Mouse (Mus musculus): ENCODE measurements around the gene Cadm4. TPM values are rescaled to one million over a fixed set of nuclear protein-coding genes. Genes with fewer than 3 reads are reported as not detected.

The Cadm4 gene
- polyA plus RNA-seq, 1 experiment from 2014 or later, result 28.3 TPM

GRCm38 (mm10) chr7:24462388-24463319, 19.2 kb upstream of the Cadm4 start, which contains the start of gene Plaur:
Gene Plaur (plus strand): TSS chr7:24462484.
- Histone ChIP-seq H3K9me3 (ENCODE audit: control insufficient read depth, low read length) (no peaks in the 10 kb centered on the region), H3K4me2 (replicated peaks) (peak within 1 kb of the TSS; percentile 29), H3K27ac (no peak within 1 kb of the TSS), H3K27me3 (ENCODE audit: control insufficient read depth, insufficient read depth, low read length) (no peaks in the 10 kb centered on the region; the same call in 1 of the 2 replicates), H3K4me3 (replicated peaks; ENCODE audit: low read length) (no peak within 1 kb of the TSS), H3K9ac (no peak within 1 kb of the TSS), H3K36me3 (replicated peaks; ENCODE audit: control insufficient read depth, insufficient read depth) (no peaks in the 10 kb centered on the region), H3K4me1 (replicated peaks; ENCODE audit: control insufficient read depth, insufficient read depth, low read length) (peaks cover 5% of the 10 kb centered on the region; the same call in 1 of the 2 replicates)
- 5% methylated on average over 27 of the region's 27 CpGs for WGBS
- DNase-seq (ENCODE audit: low spot score) (peak; percentile 33), ATAC-seq (ENCODE audit: low FRiP score) (peak; percentile 11; the same call in 1 of the 2 replicates)

GRCm38 (mm10) chr7:24466835-24467234, 15.0 kb upstream of the Cadm4 start:
- no peaks in the 10 kb centered on the region for H3K36me3 ChIP-seq (replicated peaks; ENCODE audit: control insufficient read depth, insufficient read depth)
- H3K4me2 ChIP-seq (replicated peaks), result no peak overlapping the region
- ATAC-seq (ENCODE audit: low FRiP score) (no peak), DNase-seq (ENCODE audit: low spot score) (no peak)
- H3K27ac ChIP-seq, result no peak overlapping the region
- no peaks in the 10 kb centered on the region for H3K9me3 ChIP-seq (ENCODE audit: control insufficient read depth, low read length)
- H3K4me3 ChIP-seq (replicated peaks; ENCODE audit: low read length), result no peak overlapping the region
- H3K9ac ChIP-seq, result no peak overlapping the region
- H3K4me1 ChIP-seq (replicated peaks; ENCODE audit: control insufficient read depth, insufficient read depth, low read length), result peaks cover 5% of the 10 kb centered on the region; the same call in 1 of the 2 replicates
- H3K27me3 ChIP-seq (ENCODE audit: control insufficient read depth, insufficient read depth, low read length), result no peaks in the 10 kb centered on the region; the same call in 1 of the 2 replicates
- WGBS, result 93% methylated on average over 6 of the region's 6 CpGs

GRCm38 (mm10) chr7:24467886-24468285, 13.9 kb upstream of the Cadm4 start:
- ATAC-seq (ENCODE audit: low FRiP score) (no peak), DNase-seq (ENCODE audit: low spot score) (no peak)
- WGBS, result 84% methylated on average over 5 of the region's 5 CpGs

GRCm38 (mm10) chr7:24469126-24469525, 12.7 kb upstream of the Cadm4 start:
- Histone ChIP-seq H3K27ac (no peak overlapping the region), H3K4me2 (replicated peaks) (no peak overlapping the region), H3K4me1 (replicated peaks; ENCODE audit: control insufficient read depth, insufficient read depth, low read length) (no peaks in the 10 kb centered on the region), H3K4me3 (replicated peaks; ENCODE audit: low read length) (no peak overlapping the region), H3K9me3 (ENCODE audit: control insufficient read depth, low read length) (no peaks in the 10 kb centered on the region), H3K9ac (no peak overlapping the region), H3K27me3 (ENCODE audit: control insufficient read depth, insufficient read depth, low read length) (no peaks in the 10 kb centered on the region), H3K36me3 (replicated peaks; ENCODE audit: control insufficient read depth, insufficient read depth) (no peaks in the 10 kb centered on the region)
- DNase-seq (ENCODE audit: low spot score) (no peak), ATAC-seq (ENCODE audit: low FRiP score) (no peak)
- 87% methylated on average over 3 of the region's 3 CpGs for WGBS

More at GRCm38 (mm10) chr7:24467886-24468285, 13.9 kb upstream of the Cadm4 start:
- Histone ChIP-seq H3K9ac (no peak overlapping the region), H3K9me3 (ENCODE audit: control insufficient read depth, low read length) (no peaks in the 10 kb centered on the region), H3K27me3 (ENCODE audit: control insufficient read depth, insufficient read depth, low read length) (no peaks in the 10 kb centered on the region), H3K4me2 (replicated peaks) (no peak overlapping the region), H3K36me3 (replicated peaks; ENCODE audit: control insufficient read depth, insufficient read depth) (no peaks in the 10 kb centered on the region), H3K27ac (no peak overlapping the region), H3K4me1 (replicated peaks; ENCODE audit: control insufficient read depth, insufficient read depth, low read length) (no peaks in the 10 kb centered on the region), H3K4me3 (replicated peaks; ENCODE audit: low read length) (no peak overlapping the region)

GRCm38 (mm10) chr7:24470356-24470755, 11.5 kb upstream of the Cadm4 start:
- no peak overlapping the region for H3K4me3 ChIP-seq (replicated peaks; ENCODE audit: low read length)
- no peaks in the 10 kb centered on the region for H3K36me3 ChIP-seq (replicated peaks; ENCODE audit: control insufficient read depth, insufficient read depth)
- no peak overlapping the region for H3K9ac ChIP-seq
- DNase-seq (ENCODE audit: low spot score), result no peak
- no peak for ATAC-seq (ENCODE audit: low FRiP score)
- no peak overlapping the region for H3K4me2 ChIP-seq (replicated peaks)
- H3K27me3 ChIP-seq (ENCODE audit: control insufficient read depth, insufficient read depth, low read length), result no peaks in the 10 kb centered on the region
- H3K9me3 ChIP-seq (ENCODE audit: control insufficient read depth, low read length), result no peaks in the 10 kb centered on the region
- no peak overlapping the region for H3K27ac ChIP-seq
- H3K4me1 ChIP-seq (replicated peaks; ENCODE audit: control insufficient read depth, insufficient read depth, low read length), result no peaks in the 10 kb centered on the region
- WGBS, result 96% methylated on average over 7 of the region's 7 CpGs

GRCm38 (mm10) chr7:24472442-24472841, 9.4 kb upstream of the Cadm4 start:
- no peak for DNase-seq (ENCODE audit: low spot score)
- no peak overlapping the region for H3K27ac ChIP-seq
- no peak overlapping the region for H3K4me2 ChIP-seq (replicated peaks)
- no peak overlapping the region for H3K9ac ChIP-seq
- H3K4me3 ChIP-seq (replicated peaks; ENCODE audit: low read length), result no peak overlapping the region
- WGBS, result 71% methylated on average over 6 of the region's 6 CpGs
- H3K9me3 ChIP-seq (ENCODE audit: control insufficient read depth, low read length), result no peaks in the 10 kb centered on the region
- ATAC-seq (ENCODE audit: low FRiP score), result no peak
- H3K4me1 ChIP-seq (replicated peaks; ENCODE audit: control insufficient read depth, insufficient read depth, low read length), result no peaks in the 10 kb centered on the region
- H3K27me3 ChIP-seq (ENCODE audit: control insufficient read depth, insufficient read depth, low read length), result no peaks in the 10 kb centered on the region
- H3K36me3 ChIP-seq (replicated peaks; ENCODE audit: control insufficient read depth, insufficient read depth), result no peaks in the 10 kb centered on the region

GRCm38 (mm10) chr7:24472937-24473336, 8.9 kb upstream of the Cadm4 start:
- Histone ChIP-seq H3K4me3 (replicated peaks; ENCODE audit: low read length) (no peak overlapping the region), H3K4me2 (replicated peaks) (no peak overlapping the region), H3K9ac (no peak overlapping the region), H3K27ac (no peak overlapping the region), H3K9me3 (ENCODE audit: control insufficient read depth, low read length) (no peaks in the 10 kb centered on the region), H3K27me3 (ENCODE audit: control insufficient read depth, insufficient read depth, low read length) (no peaks in the 10 kb centered on the region), H3K36me3 (replicated peaks; ENCODE audit: control insufficient read depth, insufficient read depth) (no peaks in the 10 kb centered on the region), H3K4me1 (replicated peaks; ENCODE audit: control insufficient read depth, insufficient read depth, low read length) (no peaks in the 10 kb centered on the region)
- 80% methylated on average over 7 of the region's 7 CpGs for WGBS
- DNase-seq (ENCODE audit: low spot score), result no peak
- no peak for ATAC-seq (ENCODE audit: low FRiP score)

- ATAC-seq (ENCODE audit: low FRiP score) (peak; percentile 44), DNase-seq (ENCODE audit: low spot score) (peak; percentile 63)
- 38% methylated on average over 10 of the region's 10 CpGs for WGBS
- Histone ChIP-seq H3K9ac (no peak overlapping the region), H3K4me3 (replicated peaks; ENCODE audit: low read length) (no peak overlapping the region), H3K4me2 (replicated peaks) (no peak overlapping the region), H3K9me3 (ENCODE audit: control insufficient read depth, low read length) (no peaks in the 10 kb centered on the region), H3K27ac (no peak overlapping the region), H3K36me3 (replicated peaks; ENCODE audit: control insufficient read depth, insufficient read depth) (no peaks in the 10 kb centered on the region), H3K27me3 (ENCODE audit: control insufficient read depth, insufficient read depth, low read length) (no peaks in the 10 kb centered on the region), H3K4me1 (replicated peaks; ENCODE audit: control insufficient read depth, insufficient read depth, low read length) (no peaks in the 10 kb centered on the region)
These were observed 7.8 kb upstream of the Cadm4 start for GRCm38 (mm10) chr7:24473913-24474529.

GRCm38 (mm10) chr7:24474811-24475506, 6.9 kb upstream of the Cadm4 start:
- no peaks in the 10 kb centered on the region for H3K9me3 ChIP-seq (ENCODE audit: control insufficient read depth, low read length)
- peaks cover 3% of the 10 kb centered on the region; the same call in 1 of the 2 replicates for H3K4me1 ChIP-seq (replicated peaks; ENCODE audit: control insufficient read depth, insufficient read depth, low read length)
- WGBS, result 28% methylated on average over 21 of the region's 21 CpGs
- H3K4me2 ChIP-seq (replicated peaks), result no peak overlapping the region
- H3K27ac ChIP-seq, result no peak overlapping the region
- H3K9ac ChIP-seq, result no peak overlapping the region
- H3K27me3 ChIP-seq (ENCODE audit: control insufficient read depth, insufficient read depth, low read length), result no peaks in the 10 kb centered on the region
- H3K36me3 ChIP-seq (replicated peaks; ENCODE audit: control insufficient read depth, insufficient read depth), result no peaks in the 10 kb centered on the region
- DNase-seq (ENCODE audit: low spot score), result no peak
- H3K4me3 ChIP-seq (replicated peaks; ENCODE audit: low read length), result no peak overlapping the region
- ATAC-seq (ENCODE audit: low FRiP score), result no peak

Measured in hindbrain, embryonic 14.5 days (tissue).